Mouse (Mus musculus) lung, postnatal 0 days (tissue): ENCODE results near the gene Klhdc8b.

Experiments used
- CTCF ChIP-seq: IDR thresholded peaks from 2 replicates; pipeline ENCODE4 v1.5.1; 2016; ENCODE audit warnings: antibody characterized with exemption, mild to moderate bottlenecking
- EP300 ChIP-seq: IDR thresholded peaks from 2 replicates; pipeline ENCODE4 v1.6.1; 2016; ENCODE audit warnings: antibody characterized with exemption, mild to moderate bottlenecking, control low read depth

GRCm38 (mm10) chr9:108507619-108508434 lies 46.4 kb upstream of the Klhdc8b start, which contains the start of gene Qars:
- TF ChIP-seq EP300 (no peak), CTCF (no peak)
